Mouse (Mus musculus) heart, embryonic 11.5 days (tissue): Measurements from ENCODE around the gene Focad. TPM values are rescaled to one million over a fixed set of nuclear protein-coding genes. Genes with fewer than 3 reads are reported as not detected.

Experiments used
- ATAC-seq: fragments of 200-750 bp; cut with Nextera tagmentation; replicated peaks from 2 replicates; pipeline ENCODE4 v1.8.0; 2017; ENCODE audit warnings: moderate library complexity; ENCODE audit not compliant: insufficient number of reproducible peaks, low FRiP score, low TSS enrichment
- H3K27ac ChIP-seq: fragments of 300-500 bp; sonication (generic); 2 replicates; pipeline ENCODE4 v1.5.1; 2014; ENCODE audit warnings: mild to moderate bottlenecking, low read depth, low read length
- H3K27me3 ChIP-seq: fragments of 300-500 bp; sonication (generic); 2 replicates; pipeline ENCODE4 v1.6.1; 2014; ENCODE audit warnings: mild to moderate bottlenecking, low read length, mixed read lengths; ENCODE audit not compliant: control insufficient read depth, insufficient read depth
- H3K36me3 ChIP-seq: fragments of 300-500 bp; sonication (generic); 2 replicates; pipeline ENCODE4 v1.6.1; 2014; ENCODE audit warnings: mild to moderate bottlenecking, low read length, moderate library complexity, mixed read lengths; ENCODE audit not compliant: control insufficient read depth, insufficient read depth
- H3K4me1 ChIP-seq: fragments of 300-500 bp; sonication (generic); 2 replicates; pipeline ENCODE4 v1.6.1; 2014; ENCODE audit warnings: low read length; ENCODE audit not compliant: control insufficient read depth, insufficient read depth
- H3K4me2 ChIP-seq: fragments of 300-500 bp; sonication (generic); 2 replicates; pipeline ENCODE4 v1.6.1; 2014; ENCODE audit warnings: mild to moderate bottlenecking, moderate library complexity
- H3K4me3 ChIP-seq: fragments of 300-500 bp; sonication (generic); 2 replicates; pipeline ENCODE4 v1.5.1; 2014; ENCODE audit warnings: low read depth, low read length
- H3K9ac ChIP-seq: fragments of 300-500 bp; sonication (generic); 2 replicates; pipeline ENCODE4 v1.6.1; 2014; ENCODE audit warnings: mild to moderate bottlenecking, low read depth, low read length, moderate library complexity
- H3K9me3 ChIP-seq: fragments of 300-500 bp; sonication (generic); replicated peaks from 2 replicates; pipeline ENCODE4 v1.6.1; 2016; ENCODE audit warnings: low read length; ENCODE audit not compliant: control insufficient read depth
- WGBS: fragments of 180-500 bp; shearing (Covaris S2); extraction: QIAGEN DNeasy Blood & Tissue Kit; methylation state at CpG from one replicate; pipeline ENCODE4 v1.1.7; 2014; ENCODE audit not compliant: insufficient replicate concordance; 5-methylcytosine and 5-hydroxymethylcytosine counted together
- polyA plus RNA-seq: library from polyadenylated mRNA; unstranded; fragments of >200 nt; fragmentation: Nextera tagmentation; extraction: Ambion mirVana; gene quantifications from 2 replicates; pipeline ENCODE4 v1.2.1, GENCODE M21; 2014

Focad gene
- polyA plus RNA-seq, 1 experiment from 2014 or later = 12.2 TPM

DNA sequence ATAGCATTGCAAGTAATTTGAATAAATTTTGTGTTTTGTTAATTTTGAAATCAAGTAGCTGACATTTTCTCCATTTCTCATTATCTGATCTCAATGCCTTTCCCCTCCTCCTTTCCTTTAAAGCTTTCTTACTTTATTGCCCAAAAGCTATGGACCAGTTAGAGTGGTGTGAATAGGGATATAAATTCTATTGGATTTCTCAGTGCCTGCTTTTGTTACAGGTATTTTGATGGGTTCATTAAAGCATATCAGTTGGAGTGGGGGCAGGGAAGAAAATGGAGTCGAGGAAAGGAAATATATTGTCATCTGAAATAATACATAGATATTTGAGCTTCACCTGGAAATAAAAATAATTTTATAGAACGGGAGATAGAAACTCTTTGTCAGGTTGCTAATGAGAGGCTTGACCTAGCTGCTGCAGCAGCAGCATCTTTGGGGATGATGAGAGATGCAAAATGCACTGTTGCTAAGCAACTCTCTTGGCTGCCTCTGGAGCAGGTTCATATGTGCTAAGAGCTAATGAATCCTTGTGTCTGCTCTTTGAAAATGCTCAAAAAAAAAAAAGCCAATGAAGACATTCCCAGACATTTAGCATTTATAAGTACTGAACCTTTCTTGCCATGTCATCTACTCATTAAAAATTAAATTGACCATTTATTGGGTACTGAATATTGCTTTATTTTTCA is 116.9 kb downstream of the Focad start:
- H3K4me3 ChIP-seq = no peak overlapping the region
- peaks cover 4% of the 10 kb centered on the region; the same call in 1 of the 2 replicates for H3K4me1 ChIP-seq
- H3K9ac ChIP-seq = no peak overlapping the region
- ATAC-seq = no peak
- WGBS = 80% methylated on average over 2 of the region's 2 CpGs
- no peak overlapping the region for H3K4me2 ChIP-seq
- no peaks in the 10 kb centered on the region for H3K9me3 ChIP-seq
- no peak overlapping the region for H3K27ac ChIP-seq
- no peaks in the 10 kb centered on the region for H3K36me3 ChIP-seq
- no peaks in the 10 kb centered on the region for H3K27me3 ChIP-seq

DNA sequence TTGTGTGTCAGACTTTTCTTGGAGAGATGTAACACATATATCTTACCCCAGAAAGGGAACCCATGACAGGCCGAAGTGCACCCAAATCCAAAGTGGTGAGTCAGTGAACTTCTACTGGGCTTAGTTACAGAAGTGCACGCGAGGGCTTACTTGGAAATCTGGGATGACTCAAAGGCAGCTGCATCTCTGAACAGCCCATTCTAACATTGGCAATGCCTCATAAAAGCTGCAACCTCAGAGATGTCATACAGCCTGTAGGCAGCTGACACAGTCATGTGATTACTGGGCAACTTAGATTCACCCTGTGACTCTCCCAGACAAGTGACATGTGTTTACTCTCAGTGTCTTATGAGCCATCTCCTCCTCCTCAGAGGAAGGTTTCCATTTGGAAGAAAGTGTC is 119.5 kb downstream of the Focad start:
- no peak overlapping the region for H3K4me2 ChIP-seq
- H3K4me3 ChIP-seq = no peak overlapping the region
- H3K36me3 ChIP-seq = no peaks in the 10 kb centered on the region
- ATAC-seq = no peak
- no peak overlapping the region for H3K27ac ChIP-seq
- 90% methylated on average over 3 of the region's 3 CpGs for WGBS
- no peaks in the 10 kb centered on the region for H3K9me3 ChIP-seq
- H3K4me1 ChIP-seq = peaks cover 4% of the 10 kb centered on the region; the same call in 1 of the 2 replicates
- no peaks in the 10 kb centered on the region for H3K27me3 ChIP-seq
- H3K9ac ChIP-seq = no peak overlapping the region

DNA sequence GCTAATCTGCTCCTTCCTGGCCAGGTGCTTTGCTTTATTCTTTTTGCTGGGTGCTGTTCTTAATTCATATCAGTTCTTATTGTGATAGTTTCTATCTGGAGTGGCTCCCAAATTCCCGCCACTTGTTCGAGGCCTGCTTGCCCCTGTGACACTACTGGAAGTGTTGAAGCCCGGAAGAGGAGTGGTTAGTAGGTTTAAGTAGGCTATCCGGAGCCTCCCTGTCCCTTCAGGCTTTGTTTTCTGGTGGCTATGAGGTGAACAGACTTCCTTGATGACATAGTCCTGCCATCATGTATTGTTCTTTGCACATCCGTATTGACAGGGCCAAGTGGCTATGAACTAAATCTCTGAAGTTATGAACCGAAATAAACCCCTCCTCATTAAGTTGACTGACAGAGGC is 123.9 kb downstream of the Focad start:
- no peak for ATAC-seq
- Histone ChIP-seq H3K4me3 (no peak overlapping the region), H3K4me2 (no peak overlapping the region), H3K9ac (no peak overlapping the region), H3K4me1 (no peaks in the 10 kb centered on the region), H3K27ac (no peak overlapping the region), H3K9me3 (no peaks in the 10 kb centered on the region), H3K27me3 (no peaks in the 10 kb centered on the region), H3K36me3 (no peaks in the 10 kb centered on the region)
- 63% methylated on average over 6 of the region's 6 CpGs for WGBS

DNA sequence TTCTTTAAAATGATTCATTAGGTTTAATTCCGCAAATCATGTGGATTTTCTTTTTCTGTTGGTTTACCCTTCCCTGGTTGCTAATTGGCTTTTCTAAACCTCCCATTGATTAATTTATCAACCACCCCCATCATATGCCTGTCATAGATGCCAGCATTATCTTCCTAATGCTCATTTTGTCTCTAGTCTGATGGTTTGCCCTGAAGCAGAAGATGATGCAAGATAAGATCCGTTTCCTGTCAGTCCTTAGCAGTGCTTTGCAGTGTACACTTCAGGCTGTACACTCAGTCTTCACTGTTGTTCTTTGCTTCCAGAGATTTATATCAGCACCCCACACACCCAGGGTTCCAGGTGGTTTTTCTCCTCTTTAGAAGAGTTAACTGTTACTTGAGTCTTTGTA is 124.4 kb downstream of the Focad start:
- Histone ChIP-seq H3K4me3 (no peak overlapping the region), H3K9me3 (no peaks in the 10 kb centered on the region), H3K4me1 (no peaks in the 10 kb centered on the region), H3K36me3 (no peaks in the 10 kb centered on the region), H3K27ac (no peak overlapping the region), H3K9ac (no peak overlapping the region), H3K4me2 (no peak overlapping the region), H3K27me3 (no peaks in the 10 kb centered on the region)
- 80% methylated on average over 2 of the region's 2 CpGs for WGBS
- no peak for ATAC-seq

DNA sequence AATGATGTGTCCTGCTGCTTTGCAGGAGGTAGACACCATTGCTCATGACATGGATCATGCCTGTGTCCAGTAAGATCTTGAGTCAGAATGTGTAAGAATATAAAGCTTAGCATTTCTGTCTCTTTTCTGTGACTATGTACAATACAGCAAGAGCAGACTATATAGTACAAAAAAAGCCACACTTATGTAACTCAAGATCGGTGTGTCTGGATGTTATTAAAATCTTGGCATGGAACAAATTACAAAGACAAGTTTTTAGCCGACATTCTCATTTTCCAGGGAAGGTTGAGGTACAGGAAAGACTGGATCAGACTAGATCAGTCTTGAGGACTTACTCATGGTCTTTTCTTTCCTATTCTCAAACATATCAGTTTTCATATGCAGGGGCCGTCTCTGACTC is 136.9 kb downstream of the Focad start:
- H3K4me1 ChIP-seq = no peaks in the 10 kb centered on the region
- H3K27ac ChIP-seq = no peak overlapping the region
- 85% methylated on average over 3 of the region's 3 CpGs for WGBS
- ATAC-seq = no peak
- no peaks in the 10 kb centered on the region for H3K9me3 ChIP-seq
- H3K4me3 ChIP-seq = no peak overlapping the region
- no peaks in the 10 kb centered on the region for H3K36me3 ChIP-seq
- H3K9ac ChIP-seq = no peak overlapping the region
- H3K4me2 ChIP-seq = no peak overlapping the region
- no peaks in the 10 kb centered on the region for H3K27me3 ChIP-seq

DNA sequence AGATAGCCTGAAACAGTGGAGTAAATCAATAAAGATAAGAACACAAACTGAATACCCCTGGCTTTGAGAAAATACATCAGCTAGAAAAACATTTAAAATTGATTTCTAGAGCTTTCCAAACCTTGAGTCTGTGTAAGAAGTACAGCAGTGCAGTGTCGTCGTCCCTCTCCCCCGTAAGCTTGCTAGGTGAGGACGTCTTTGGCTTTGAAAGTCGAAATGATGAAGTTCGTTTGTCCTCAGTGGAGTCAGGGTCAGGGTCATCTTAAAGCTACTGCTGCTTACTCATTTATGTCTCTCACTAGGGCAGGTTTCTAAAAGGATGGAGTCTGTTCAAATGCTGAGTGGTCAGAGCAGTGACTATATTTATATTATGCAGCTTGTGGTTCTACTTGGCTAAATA is 141.5 kb downstream of the Focad start:
- Histone ChIP-seq H3K27me3 (no peaks in the 10 kb centered on the region), H3K4me2 (no peak overlapping the region), H3K4me3 (no peak overlapping the region), H3K27ac (no peak overlapping the region), H3K9me3 (no peaks in the 10 kb centered on the region), H3K9ac (no peak overlapping the region), H3K36me3 (no peaks in the 10 kb centered on the region), H3K4me1 (no peaks in the 10 kb centered on the region)
- no peak for ATAC-seq
- 70% methylated on average over 6 of the region's 6 CpGs for WGBS

DNA sequence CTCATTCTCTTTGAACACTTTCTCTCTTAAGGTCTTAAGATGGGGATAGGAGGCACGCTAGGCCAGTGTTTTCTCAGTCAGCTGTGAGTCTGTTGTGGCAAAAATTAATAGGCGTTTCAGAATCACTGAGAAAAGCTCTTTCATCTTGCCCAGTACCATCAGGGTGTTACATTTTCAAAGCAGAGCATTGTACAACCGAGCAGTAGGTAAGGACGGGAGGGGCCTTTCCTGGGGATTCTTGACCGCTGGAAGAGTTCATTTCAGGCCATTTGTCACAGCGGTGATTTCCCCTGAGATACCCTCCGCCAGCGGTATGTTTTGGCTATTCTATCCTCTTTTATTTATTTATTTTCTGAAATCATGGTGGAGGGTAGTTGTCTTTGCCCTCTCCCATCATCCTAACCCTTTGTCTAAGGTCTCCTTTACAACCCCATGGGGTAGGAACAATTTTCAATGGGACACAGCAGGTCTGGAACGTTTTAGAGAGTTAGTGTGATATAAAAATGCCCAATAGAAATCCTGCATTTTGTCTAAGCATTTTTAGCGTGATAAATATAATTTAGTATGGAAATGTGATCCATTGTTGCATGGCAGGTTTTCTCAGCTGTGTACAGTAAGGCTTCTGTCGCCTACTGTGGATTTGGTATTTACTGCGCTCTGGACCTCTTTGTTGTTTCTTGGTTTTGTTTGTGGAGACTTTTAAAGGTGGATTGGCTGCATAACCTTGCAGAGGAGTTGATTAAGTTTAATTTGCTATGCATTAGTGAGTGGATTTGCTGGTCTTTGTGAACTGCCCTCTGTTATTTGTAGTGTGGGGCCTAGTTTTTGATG is 142.7 kb downstream of the Focad start:
- no peak overlapping the region for H3K4me2 ChIP-seq
- no peaks in the 10 kb centered on the region for H3K4me1 ChIP-seq
- H3K9ac ChIP-seq = no peak overlapping the region
- no peaks in the 10 kb centered on the region for H3K27me3 ChIP-seq
- no peaks in the 10 kb centered on the region for H3K9me3 ChIP-seq
- H3K4me3 ChIP-seq = no peak overlapping the region
- WGBS = 70% methylated on average over 12 of the region's 12 CpGs
- no peaks in the 10 kb centered on the region for H3K36me3 ChIP-seq
- no peak overlapping the region for H3K27ac ChIP-seq
- no peak for ATAC-seq

DNA sequence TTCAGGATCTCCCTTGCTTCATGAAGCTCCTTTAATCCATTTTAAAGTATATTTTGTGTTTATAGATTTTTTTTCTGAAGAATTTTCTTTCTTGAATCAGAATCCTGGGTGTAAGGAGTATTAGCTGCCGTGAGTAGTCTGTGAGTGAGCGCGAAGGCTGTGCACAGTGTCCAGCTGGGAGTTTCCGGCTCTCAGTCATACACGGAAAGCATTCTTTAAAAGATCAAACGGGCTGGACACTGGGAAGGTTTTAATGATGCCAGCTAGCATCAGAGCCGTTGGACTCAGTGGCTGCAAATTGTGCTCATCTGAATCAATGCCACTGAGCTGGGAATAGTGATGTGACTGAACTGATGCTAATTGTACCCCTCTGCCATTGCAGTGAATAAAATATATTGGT is 143.9 kb downstream of the Focad start:
- no peaks in the 10 kb centered on the region for H3K4me1 ChIP-seq
- H3K36me3 ChIP-seq = no peaks in the 10 kb centered on the region
- H3K9me3 ChIP-seq = no peaks in the 10 kb centered on the region
- no peak overlapping the region for H3K4me3 ChIP-seq
- 87% methylated on average over 7 of the region's 7 CpGs for WGBS
- H3K27ac ChIP-seq = no peak overlapping the region
- no peak overlapping the region for H3K9ac ChIP-seq
- H3K27me3 ChIP-seq = no peaks in the 10 kb centered on the region
- ATAC-seq = no peak
- H3K4me2 ChIP-seq = no peak overlapping the region

DNA sequence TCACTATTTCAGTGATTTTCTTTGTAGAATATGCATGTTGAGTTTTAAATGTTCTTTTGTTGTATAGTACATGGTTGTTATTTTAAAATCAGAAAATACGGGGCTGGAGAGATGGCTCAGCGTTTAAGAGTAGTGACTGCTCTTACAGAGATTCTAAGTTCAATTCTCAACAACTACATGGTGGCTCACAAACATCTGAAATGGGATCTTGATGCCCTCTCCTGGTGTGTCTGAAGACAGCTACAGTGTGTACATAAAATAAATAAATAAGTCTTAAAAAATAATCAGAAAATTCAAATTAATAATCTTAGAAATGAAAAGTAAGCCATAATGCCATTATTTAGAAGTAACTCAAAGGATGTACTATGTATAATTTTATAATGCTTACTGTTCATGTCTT is 149.4 kb downstream of the Focad start:
- WGBS = 87% methylated on average over 2 of the region's 2 CpGs
- Histone ChIP-seq H3K9ac (no peak overlapping the region), H3K4me3 (no peak overlapping the region), H3K9me3 (no peaks in the 10 kb centered on the region), H3K4me2 (no peak overlapping the region), H3K27ac (no peak overlapping the region), H3K27me3 (no peaks in the 10 kb centered on the region), H3K36me3 (no peaks in the 10 kb centered on the region), H3K4me1 (no peaks in the 10 kb centered on the region)
- no peak for ATAC-seq
